Mouse (Mus musculus) limb, embryonic 15.5 days (tissue): ENCODE results near the gene Olfr794. TPM values are rescaled to one million over a fixed set of nuclear protein-coding genes. Genes with fewer than 3 reads are reported as not detected.

Experiments used
- ATAC-seq: fragments of 200-750 bp; cut with Nextera tagmentation; 2 replicates; pipeline ENCODE4 v1.8.0; 2017; ENCODE audit warnings: low read depth, moderate TSS enrichment; ENCODE audit not compliant: insufficient number of reproducible peaks, low FRiP score, low TSS enrichment
- H3K27ac ChIP-seq: fragments of 300-500 bp; sonication (generic); 2 replicates; pipeline ENCODE4 v1.5.1; 2015; ENCODE audit warnings: moderate library complexity, mild to moderate bottlenecking, inconsistent platforms
- H3K27me3 ChIP-seq: fragments of 300-500 bp; sonication (generic); 2 replicates; pipeline ENCODE4 v1.6.1; 2015; ENCODE audit warnings: inconsistent platforms
- H3K36me3 ChIP-seq: fragments of 300-500 bp; sonication (generic); 2 replicates; pipeline ENCODE4 v1.6.1; 2015; ENCODE audit warnings: inconsistent platforms
- H3K4me1 ChIP-seq: fragments of 300-500 bp; sonication (generic); 2 replicates; pipeline ENCODE4 v1.6.1; 2015; ENCODE audit warnings: inconsistent platforms
- H3K4me2 ChIP-seq: fragments of 300-500 bp; sonication (generic); 2 replicates; pipeline ENCODE4 v1.6.1; 2015; ENCODE audit warnings: mild to moderate bottlenecking, inconsistent platforms
- H3K4me3 ChIP-seq: fragments of 300-500 bp; sonication (generic); 2 replicates; pipeline ENCODE4 v1.5.1; 2015; ENCODE audit warnings: mild to moderate bottlenecking, inconsistent platforms
- H3K9ac ChIP-seq: fragments of 300-500 bp; sonication (generic); 2 replicates; pipeline ENCODE4 v1.6.1; 2015; ENCODE audit warnings: inconsistent platforms
- H3K9me3 ChIP-seq: fragments of 300-500 bp; sonication (generic); 2 replicates; pipeline ENCODE4 v1.6.1; 2016; ENCODE audit warnings: inconsistent platforms
- WGBS: fragments of 180-500 bp; shearing (Covaris S2); methylation state at CpG from one replicate; pipeline ENCODE4 v1.1.7; 2015; 5-methylcytosine and 5-hydroxymethylcytosine counted together
- microRNA-seq: library from miRNA; unstranded; fragments of <30 nt; microRNA quantifications from one replicate; pipeline ENCODE4, GENCODE M21; 2016
- polyA plus RNA-seq: library from polyadenylated mRNA; unstranded; fragments of >200 nt; fragmentation: Nextera tagmentation; extraction: Ambion mirVana; gene quantifications from 2 replicates; pipeline ENCODE4 v1.2.1, GENCODE M21; 2015

The Olfr794 gene
- not detected in 2 replicates for polyA plus RNA-seq

- H3K9ac ChIP-seq, result no peak within 1 kb of the TSS
- no peaks in the 10 kb centered on the region for H3K4me1 ChIP-seq
- H3K4me3 ChIP-seq, result no peak within 1 kb of the TSS
- H3K36me3 ChIP-seq, result no peaks in the 10 kb centered on the region
- no peak within 1 kb of the TSS for H3K4me2 ChIP-seq
- WGBS, result 73% methylated on average over 2 of the region's 2 CpGs
- H3K27ac ChIP-seq, result no peak within 1 kb of the TSS
- no peak for ATAC-seq
- H3K9me3 ChIP-seq, result no peaks in the 10 kb centered on the region
- no peaks in the 10 kb centered on the region for H3K27me3 ChIP-seq
Observed at GRCm38 (mm10) chr10:129567355-129567754, at the start of gene Olfr794. TSS of gene Olfr794 (plus strand) at chr10:129567655.

- 68% methylated on average over 3 of the region's 3 CpGs for WGBS
- Histone ChIP-seq H3K9ac (no peak within 1 kb of the TSS), H3K9me3 (no peaks in the 10 kb centered on the region), H3K27me3 (no peaks in the 10 kb centered on the region), H3K4me3 (no peak within 1 kb of the TSS), H3K4me1 (no peaks in the 10 kb centered on the region), H3K36me3 (no peaks in the 10 kb centered on the region), H3K4me2 (no peak within 1 kb of the TSS), H3K27ac (no peak within 1 kb of the TSS)
- ATAC-seq, result no peak
Observed at GRCm38 (mm10) chr10:129521492-129521891, 46.0 kb upstream of the Olfr794 start, which contains the start of gene Olfr791. TSS of gene Olfr791 (plus strand) at chr10:129521792.

- Histone ChIP-seq H3K9ac (no peak within 1 kb of the TSS), H3K9me3 (0 out of 2 replicates have a peak, but pooled peaks cover under 1% of the 10 kb centered on the region), H3K27ac (no peak within 1 kb of the TSS), H3K4me1 (no peaks in the 10 kb centered on the region), H3K36me3 (no peaks in the 10 kb centered on the region), H3K27me3 (no peaks in the 10 kb centered on the region), H3K4me3 (no peak within 1 kb of the TSS), H3K4me2 (no peak within 1 kb of the TSS)
- WGBS, result 84% methylated on average over 1 of the region's 1 CpGs
- no peak for ATAC-seq
Observed at GRCm38 (mm10) chr10:129538862-129539261, 28.6 kb upstream of the Olfr794 start, which contains the start of gene Olfr792. TSS of gene Olfr792 (plus strand) at chr10:129539162.

GRCm38 (mm10) chr10:129549354-129549753, 18.1 kb upstream of the Olfr794 start:
- H3K27me3 ChIP-seq, result no peaks in the 10 kb centered on the region
- H3K27ac ChIP-seq, result no peak overlapping the region
- ATAC-seq, result no peak
- 0 out of 2 replicates have a peak, but pooled peaks cover under 1% of the 10 kb centered on the region for H3K9me3 ChIP-seq
- no peak overlapping the region for H3K4me2 ChIP-seq
- H3K9ac ChIP-seq, result no peak overlapping the region
- H3K4me1 ChIP-seq, result no peaks in the 10 kb centered on the region
- H3K4me3 ChIP-seq, result no peak overlapping the region
- WGBS, result 49% methylated on average over 1 of the region's 1 CpGs
- no peaks in the 10 kb centered on the region for H3K36me3 ChIP-seq

GRCm38 (mm10) chr10:129577066-129577465, 9.6 kb downstream of the Olfr794 start:
- Histone ChIP-seq H3K4me1 (no peaks in the 10 kb centered on the region), H3K9ac (no peak overlapping the region), H3K4me3 (no peak overlapping the region), H3K27me3 (no peaks in the 10 kb centered on the region), H3K36me3 (no peaks in the 10 kb centered on the region), H3K9me3 (no peaks in the 10 kb centered on the region), H3K4me2 (no peak overlapping the region), H3K27ac (no peak overlapping the region)
- no peak for ATAC-seq
- 70% methylated on average over 1 of the region's 1 CpGs for WGBS

GRCm38 (mm10) chr10:129612470-129612869, 45.0 kb downstream of the Olfr794 start, which contains the start of gene Olfr796:
TSS of gene Olfr796 (minus strand) at chr10:129612570.
- 96% methylated on average over 1 of the region's 1 CpGs for WGBS
- ATAC-seq, result no peak
- Histone ChIP-seq H3K4me1 (no peaks in the 10 kb centered on the region), H3K36me3 (no peaks in the 10 kb centered on the region), H3K27me3 (no peaks in the 10 kb centered on the region), H3K9ac (no peak within 1 kb of the TSS), H3K4me3 (no peak within 1 kb of the TSS), H3K27ac (no peak within 1 kb of the TSS), H3K4me2 (no peak within 1 kb of the TSS), H3K9me3 (no peaks in the 10 kb centered on the region)

- Histone ChIP-seq H3K36me3 (no peaks in the 10 kb centered on the region), H3K9ac (no peak overlapping the region), H3K4me2 (no peak overlapping the region), H3K4me1 (no peaks in the 10 kb centered on the region), H3K4me3 (no peak overlapping the region), H3K27ac (no peak overlapping the region), H3K9me3 (no peaks in the 10 kb centered on the region), H3K27me3 (no peaks in the 10 kb centered on the region)
- no peak for ATAC-seq
- 15% methylated on average over 1 of the region's 1 CpGs for WGBS
Observed at GRCm38 (mm10) chr10:129621724-129622123, 54.3 kb downstream of the Olfr794 start.

Small RNA genes within 50 kb of the gene (microRNA-seq; reads per million reads assigned to microRNA genes)
- not detected for gene Gm23252

Other genes with a start within 250 kb of the Olfr794 start
- not detected in 2 replicates for gene Olfr780, start 249.5 kb upstream of the Olfr794 start, polyA plus RNA-seq
- not detected in 2 replicates for gene Olfr781, start 238.8 kb upstream of the Olfr794 start, polyA plus RNA-seq
- gene Olfr782, start 218.8 kb upstream of the Olfr794 start, polyA plus RNA-seq, result not detected in 2 replicates
- gene Olfr784, start 183.6 kb upstream of the Olfr794 start, polyA plus RNA-seq, result 0.08 TPM in 1 of 2 replicates, not detected in the other
- gene Olfr785, start 162.2 kb upstream of the Olfr794 start, polyA plus RNA-seq, result not detected in 2 replicates
- not detected in 2 replicates for gene Olfr786, start 140.3 kb upstream of the Olfr794 start, polyA plus RNA-seq
- gene Olfr787, start 105.8 kb upstream of the Olfr794 start, polyA plus RNA-seq, result not detected in 2 replicates
- gene Olfr788, start 96.7 kb upstream of the Olfr794 start, polyA plus RNA-seq, result not detected in 2 replicates
- gene Olfr789, start 82.9 kb upstream of the Olfr794 start, polyA plus RNA-seq, result not detected in 2 replicates
- not detected in 2 replicates for gene Olfr790, start 69.2 kb upstream of the Olfr794 start, polyA plus RNA-seq
- gene Olfr791, start 45.9 kb upstream of the Olfr794 start, polyA plus RNA-seq, result not detected in 2 replicates
- gene Olfr792, start 28.5 kb upstream of the Olfr794 start, polyA plus RNA-seq, result not detected in 2 replicates
- not detected in 2 replicates for gene Olfr796, start 44.9 kb downstream of the Olfr794 start, polyA plus RNA-seq
- gene Olfr798, start 60.3 kb downstream of the Olfr794 start, polyA plus RNA-seq, result not detected in 2 replicates
- gene Olfr799, start 69.8 kb downstream of the Olfr794 start, polyA plus RNA-seq, result not detected in 2 replicates
- not detected in 2 replicates for gene Olfr800, start 90.0 kb downstream of the Olfr794 start, polyA plus RNA-seq
- gene Olfr801, start 106.2 kb downstream of the Olfr794 start, polyA plus RNA-seq, result not detected in 2 replicates
- gene Olfr802, start 120.5 kb downstream of the Olfr794 start, polyA plus RNA-seq, result not detected in 2 replicates
- gene Olfr803, start 126.6 kb downstream of the Olfr794 start, polyA plus RNA-seq, result not detected in 2 replicates
- gene Olfr804, start 135.6 kb downstream of the Olfr794 start, polyA plus RNA-seq, result not detected in 2 replicates
- not detected in 2 replicates for gene Olfr805, start 161.7 kb downstream of the Olfr794 start, polyA plus RNA-seq
- gene Olfr806, start 174.3 kb downstream of the Olfr794 start, polyA plus RNA-seq, result not detected in 2 replicates
- not detected in 2 replicates for gene Olfr807, start 190.1 kb downstream of the Olfr794 start, polyA plus RNA-seq
- gene Olfr808, start 197.8 kb downstream of the Olfr794 start, polyA plus RNA-seq, result not detected in 2 replicates
- not detected in 2 replicates for gene Olfr809, start 207.0 kb downstream of the Olfr794 start, polyA plus RNA-seq
- not detected in 2 replicates for gene Olfr810, start 227.3 kb downstream of the Olfr794 start, polyA plus RNA-seq
- gene Olfr811, start 236.7 kb downstream of the Olfr794 start, polyA plus RNA-seq, result not detected in 2 replicates